Mouse (Mus musculus) liver, postnatal 0 days (tissue): ENCODE results near the gene Nt5dc1.

Source experiments
- CTCF ChIP-seq: sonication (generic); IDR thresholded peaks from 2 replicates; pipeline ENCODE4 v1.5.1; 2016; ENCODE audit warnings: antibody characterized with exemption, low read depth
- EP300 ChIP-seq: IDR thresholded peaks from 2 replicates; pipeline ENCODE4 v1.6.1; 2016; ENCODE audit warnings: antibody characterized with exemption, low read depth, mild to moderate bottlenecking

GRCm38 (mm10) chr10:34296911-34297298 lies 121.4 kb downstream of the Nt5dc1 start:
- no peak for TF ChIP-seq CTCF
- no peak for TF ChIP-seq EP300
